Mouse (Mus musculus): ENCODE data around the gene Cox14. TPM values are rescaled to one million over a fixed set of nuclear protein-coding genes. Genes with fewer than 3 reads are reported as not detected.
"Not testable (repeated sequence)": the region's sequence is repeated elsewhere in the genome, so short reads cannot be mapped to it uniquely, and the experiment has no call there.

Cox14 gene
- polyA plus RNA-seq, 1 experiment: 80.8 TPM

GRCm38 (mm10) chr15:99691976-99692375, 33.4 kb upstream of the Cox14 start:
- H3K4me1 ChIP-seq (ENCODE audit: control insufficient read depth, insufficient read depth, low read length): no peaks in the 10 kb centered on the region
- 56% methylated on average over 9 of the region's 9 CpGs for WGBS

GRCm38 (mm10) chr15:99697309-99697708, 28.1 kb upstream of the Cox14 start:
- TF ChIP-seq CTCF (IDR thresholded peaks at IDR 0.05; ENCODE audit: control insufficient read depth, insufficient read depth, low read length): no peak
- no peak for TF ChIP-seq POLR2A (IDR thresholded peaks at IDR 0.05; ENCODE audit: borderline replicate concordance, control insufficient read depth, low read depth, low read length)
- H3K27ac ChIP-seq (ENCODE audit: control insufficient read depth, insufficient read depth, low read depth, low read length, poor library complexity): no peak overlapping the region

More at GRCm38 (mm10) chr15:99691976-99692375, 33.4 kb upstream of the Cox14 start:
- Histone ChIP-seq H3K27ac (ENCODE audit: control insufficient read depth, insufficient read depth, low read depth, low read length, poor library complexity) (no peak overlapping the region), H3K4me3 (replicated peaks; ENCODE audit: control insufficient read depth, low read depth, low read length) (no peak overlapping the region)
- no peak for TF ChIP-seq CTCF (IDR thresholded peaks at IDR 0.05; ENCODE audit: control insufficient read depth, insufficient read depth, low read length)
- no peak for TF ChIP-seq POLR2A (IDR thresholded peaks at IDR 0.05; ENCODE audit: borderline replicate concordance, control insufficient read depth, low read depth, low read length)

GRCm38 (mm10) chr15:99698533-99699085, 26.8 kb upstream of the Cox14 start:
- H3K4me3 ChIP-seq (replicated peaks; ENCODE audit: control insufficient read depth, low read depth, low read length): no peak overlapping the region
- no peak overlapping the region; the same call in 1 of the 2 replicates for H3K27ac ChIP-seq (ENCODE audit: control insufficient read depth, insufficient read depth, low read depth, low read length, poor library complexity)
- TF ChIP-seq CTCF (IDR thresholded peaks at IDR 0.05; ENCODE audit: control insufficient read depth, insufficient read depth, low read length) (no peak), POLR2A (IDR thresholded peaks at IDR 0.05; ENCODE audit: borderline replicate concordance, control insufficient read depth, low read depth, low read length) (no peak)
- 40% methylated on average over 20 of the region's 20 CpGs for WGBS
- H3K4me1 ChIP-seq (ENCODE audit: control insufficient read depth, insufficient read depth, low read length): no peaks in the 10 kb centered on the region; the same call in 1 of the 2 replicates

More at GRCm38 (mm10) chr15:99697309-99697708, 28.1 kb upstream of the Cox14 start:
- H3K4me3 ChIP-seq (replicated peaks; ENCODE audit: control insufficient read depth, low read depth, low read length): no peak overlapping the region
- no peaks in the 10 kb centered on the region; the same call in 1 of the 2 replicates for H3K4me1 ChIP-seq (ENCODE audit: control insufficient read depth, insufficient read depth, low read length)
- 51% methylated on average over 2 of the region's 2 CpGs for WGBS

GRCm38 (mm10) chr15:99699715-99700114, 25.7 kb upstream of the Cox14 start:
- TF ChIP-seq POLR2A (IDR thresholded peaks at IDR 0.05; ENCODE audit: borderline replicate concordance, control insufficient read depth, low read depth, low read length) (no peak), CTCF (IDR thresholded peaks at IDR 0.05; ENCODE audit: control insufficient read depth, insufficient read depth, low read length) (no peak)
- 90% methylated on average over 10 of the region's 10 CpGs for WGBS

GRCm38 (mm10) chr15:99700219-99701106, 25.0 kb upstream of the Cox14 start:
- no peaks in the 10 kb centered on the region; the same call in 1 of the 2 replicates for H3K4me1 ChIP-seq (ENCODE audit: control insufficient read depth, insufficient read depth, low read length)
- no peak overlapping the region for H3K27ac ChIP-seq (ENCODE audit: control insufficient read depth, insufficient read depth, low read depth, low read length, poor library complexity)
- H3K4me3 ChIP-seq (replicated peaks; ENCODE audit: control insufficient read depth, low read depth, low read length): no peak overlapping the region
- WGBS: 78% methylated on average over 18 of the region's 18 CpGs
- no peak for TF ChIP-seq CTCF (IDR thresholded peaks at IDR 0.05; ENCODE audit: control insufficient read depth, insufficient read depth, low read length)
- TF ChIP-seq POLR2A (IDR thresholded peaks at IDR 0.05; ENCODE audit: borderline replicate concordance, control insufficient read depth, low read depth, low read length): no peak

More at GRCm38 (mm10) chr15:99699715-99700114, 25.7 kb upstream of the Cox14 start:
- Histone ChIP-seq H3K4me1 (ENCODE audit: control insufficient read depth, insufficient read depth, low read length) (no peaks in the 10 kb centered on the region; the same call in 1 of the 2 replicates), H3K4me3 (replicated peaks; ENCODE audit: control insufficient read depth, low read depth, low read length) (no peak overlapping the region), H3K27ac (ENCODE audit: control insufficient read depth, insufficient read depth, low read depth, low read length, poor library complexity) (no peak overlapping the region)

- not testable (repeated sequence) for H3K27ac ChIP-seq (ENCODE audit: control insufficient read depth, insufficient read depth, low read depth, low read length, poor library complexity); H3K4me1 ChIP-seq (ENCODE audit: control insufficient read depth, insufficient read depth, low read length)
- H3K4me3 ChIP-seq (replicated peaks; ENCODE audit: control insufficient read depth, low read depth, low read length): peak overlapping the region; percentile 67
- 35% methylated on average over 16 of the region's 16 CpGs for WGBS
These were observed 23.8 kb upstream of the Cox14 start for GRCm38 (mm10) chr15:99701640-99701998.

- TF ChIP-seq CTCF (IDR thresholded peaks at IDR 0.05; ENCODE audit: control insufficient read depth, insufficient read depth, low read length) (peak; percentile 84), POLR2A (IDR thresholded peaks at IDR 0.05; ENCODE audit: borderline replicate concordance, control insufficient read depth, low read depth, low read length) (no peak)
- Histone ChIP-seq H3K4me1 (ENCODE audit: control insufficient read depth, insufficient read depth, low read length) (no peaks in the 10 kb centered on the region; the same call in none of the 2 replicates), H3K27ac (ENCODE audit: control insufficient read depth, insufficient read depth, low read depth, low read length, poor library complexity) (peak within 1 kb of the TSS; percentile 68), H3K4me3 (replicated peaks; ENCODE audit: control insufficient read depth, low read depth, low read length) (peak within 1 kb of the TSS; percentile 67)
- WGBS: 1% methylated on average over 71 of the region's 71 CpGs
These were observed 23.2 kb upstream of the Cox14 start, which contains the start of gene Smarcd1 for GRCm38 (mm10) chr15:99701999-99702900. Gene Smarcd1, plus strand, starts transcription at chr15:99702129.

Measured in bone marrow, adult 2 months (tissue).